Mouse (Mus musculus) splenic B cell, adult 2 months (primary cell): ENCODE data around the gene Mt2.
"Not testable (repeated sequence)": the region's sequence is repeated elsewhere in the genome, so short reads cannot be mapped to it uniquely, and the experiment has no call there.

Experiments
- DNase-seq: peaks from one replicate; pipeline ENCODE4 v3.0.0-alpha.2; 2011; ENCODE audit warnings: low read depth, low spot score
- H3K27me3 ChIP-seq: 2 replicates; pipeline ENCODE4 v1.6.1; 2012; ENCODE audit warnings: mild to moderate bottlenecking, low read length, moderate library complexity, mixed read lengths; ENCODE audit not compliant: control insufficient read depth, poor library complexity, insufficient read depth, severe bottlenecking
- H3K36me3 ChIP-seq: 2 replicates; pipeline ENCODE4 v1.6.1; 2012; ENCODE audit warnings: mild to moderate bottlenecking, low read length, moderate library complexity, mixed read lengths; ENCODE audit not compliant: control insufficient read depth, poor library complexity, insufficient read depth, severe bottlenecking

Gene Mt2

DNA sequence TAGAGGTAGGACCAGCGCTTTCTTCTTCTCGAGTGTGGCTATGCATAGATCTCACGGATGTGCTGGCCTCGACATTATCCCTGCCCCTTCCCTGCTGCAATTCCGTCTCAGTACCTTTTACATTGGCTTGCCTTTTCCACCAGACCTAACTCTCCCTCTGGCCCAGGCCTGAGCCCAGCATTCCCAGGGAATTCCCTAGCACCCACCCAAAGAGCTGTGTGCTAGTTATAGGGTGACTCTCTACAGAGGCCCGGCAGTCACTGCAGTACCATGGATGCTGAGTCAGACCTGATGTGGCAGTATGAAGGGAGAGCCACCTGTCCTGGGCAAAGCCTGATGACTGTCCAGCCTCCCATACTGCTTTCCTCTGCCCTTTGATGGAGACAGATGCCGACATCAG, 19.0 kb upstream of the Mt2 start:
- Histone ChIP-seq H3K27me3 (no peaks in the 10 kb centered on the region), H3K36me3 (no peaks in the 10 kb centered on the region)
- DNase-seq = no peak

- Histone ChIP-seq H3K27me3 (no peaks in the 10 kb centered on the region), H3K36me3 (no peaks in the 10 kb centered on the region)
- no peak for DNase-seq
Measured at GRCm38 (mm10) chr8:94154537-94154936, 17.9 kb upstream of the Mt2 start.

- DNase-seq = no peak
- Histone ChIP-seq H3K27me3 (no peaks in the 10 kb centered on the region), H3K36me3 (no peaks in the 10 kb centered on the region)
Measured at GRCm38 (mm10) chr8:94156092-94156491, 16.4 kb upstream of the Mt2 start.

- H3K36me3 ChIP-seq, H3K27me3 ChIP-seq, DNase-seq: not testable (repeated sequence)
Measured at GRCm38 (mm10) chr8:94165772-94166171, 6.7 kb upstream of the Mt2 start.

GRCm38 (mm10) chr8:94167244-94167643, 5.2 kb upstream of the Mt2 start:
- Histone ChIP-seq H3K36me3 (no peaks in the 10 kb centered on the region), H3K27me3 (0 out of 2 replicates have a peak, but pooled peaks cover 3% of the 10 kb centered on the region)
- peak; percentile 86 for DNase-seq

- Histone ChIP-seq H3K27me3 (0 out of 2 replicates have a peak, but pooled peaks cover 3% of the 10 kb centered on the region), H3K36me3 (no peaks in the 10 kb centered on the region)
- DNase-seq = no peak
Measured at GRCm38 (mm10) chr8:94169547-94169946, 2.9 kb upstream of the Mt2 start.

GRCm38 (mm10) chr8:94171321-94171755, 1.1 kb upstream of the Mt2 start:
- DNase-seq = no peak
- 0 out of 2 replicates have a peak, but pooled peaks cover 3% of the 10 kb centered on the region for H3K27me3 ChIP-seq
- no peaks in the 10 kb centered on the region for H3K36me3 ChIP-seq

DNA sequence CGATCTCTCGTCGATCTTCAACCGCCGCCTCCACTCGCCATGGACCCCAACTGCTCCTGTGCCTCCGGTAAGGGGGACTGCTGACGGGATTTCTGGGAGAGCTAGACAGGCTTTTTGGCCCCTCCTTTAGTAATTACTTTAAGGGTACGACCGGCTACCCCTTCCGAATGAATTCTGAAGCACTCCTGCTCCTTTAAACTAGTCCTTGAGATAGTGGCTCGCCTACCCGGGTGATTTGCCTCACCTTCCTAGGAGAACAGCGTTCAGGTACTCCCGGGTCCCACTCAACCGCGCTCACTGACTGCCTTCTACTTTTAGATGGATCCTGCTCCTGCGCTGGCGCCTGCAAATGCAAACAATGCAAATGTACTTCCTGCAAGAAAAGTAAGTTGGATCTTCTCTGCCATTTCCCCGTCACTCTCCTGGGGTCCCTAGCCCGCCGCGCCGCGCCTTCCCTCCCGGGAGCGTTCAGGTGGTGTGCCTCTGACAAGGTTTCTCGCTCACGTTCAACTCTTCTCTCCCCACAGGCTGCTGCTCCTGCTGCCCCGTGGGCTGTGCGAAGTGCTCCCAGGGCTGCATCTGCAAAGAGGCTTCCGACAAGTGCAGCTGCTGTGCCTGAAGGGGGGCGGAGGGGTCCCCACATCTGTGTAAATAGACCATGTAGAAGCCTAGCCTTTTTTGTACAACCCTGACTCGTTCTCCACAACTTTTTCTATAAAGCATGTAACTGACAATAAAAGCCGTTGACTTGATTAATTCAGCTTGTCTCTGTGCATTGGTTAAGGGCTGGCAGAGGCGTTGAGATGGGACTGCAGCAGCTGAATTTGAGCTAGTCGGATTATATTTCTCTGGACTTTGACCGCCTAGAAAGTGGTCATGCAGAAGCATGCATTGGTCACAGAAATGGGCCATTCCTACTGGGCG, 607 bp downstream of the Mt2 start:
- 0 out of 2 replicates have a peak, but pooled peaks cover 3% of the 10 kb centered on the region for H3K27me3 ChIP-seq
- no peaks in the 10 kb centered on the region for H3K36me3 ChIP-seq
- DNase-seq = no peak

DNA sequence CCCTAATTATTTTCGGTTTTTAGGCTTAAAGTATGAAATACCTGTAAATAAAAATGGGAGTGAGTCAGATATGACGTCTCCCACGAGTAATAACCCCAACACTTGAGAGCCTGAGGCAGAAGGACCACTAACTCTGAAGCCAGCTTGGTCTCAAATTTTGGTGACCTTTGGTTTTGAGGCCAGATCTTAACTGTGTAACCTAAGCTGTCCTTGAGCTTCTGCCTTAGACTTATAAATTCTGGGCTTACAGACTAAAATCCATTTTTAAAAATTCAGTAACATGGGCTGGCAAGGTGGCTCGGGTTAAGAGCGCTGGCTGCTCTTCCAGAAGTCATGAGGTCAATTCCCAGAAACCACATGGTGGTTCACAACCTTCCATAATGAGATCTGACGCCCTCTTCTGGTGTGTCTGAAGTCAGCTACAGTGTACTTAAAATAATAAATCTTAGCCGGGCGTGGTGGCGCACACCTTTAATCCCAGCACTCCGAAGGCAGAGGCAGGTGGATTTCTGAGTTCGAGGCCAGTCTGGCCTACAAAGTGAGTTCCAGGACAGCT, 1.5 kb downstream of the Mt2 start:
- no peaks in the 10 kb centered on the region for H3K36me3 ChIP-seq
- DNase-seq = no peak
- H3K27me3 ChIP-seq = 0 out of 2 replicates have a peak, but pooled peaks cover 3% of the 10 kb centered on the region

DNA sequence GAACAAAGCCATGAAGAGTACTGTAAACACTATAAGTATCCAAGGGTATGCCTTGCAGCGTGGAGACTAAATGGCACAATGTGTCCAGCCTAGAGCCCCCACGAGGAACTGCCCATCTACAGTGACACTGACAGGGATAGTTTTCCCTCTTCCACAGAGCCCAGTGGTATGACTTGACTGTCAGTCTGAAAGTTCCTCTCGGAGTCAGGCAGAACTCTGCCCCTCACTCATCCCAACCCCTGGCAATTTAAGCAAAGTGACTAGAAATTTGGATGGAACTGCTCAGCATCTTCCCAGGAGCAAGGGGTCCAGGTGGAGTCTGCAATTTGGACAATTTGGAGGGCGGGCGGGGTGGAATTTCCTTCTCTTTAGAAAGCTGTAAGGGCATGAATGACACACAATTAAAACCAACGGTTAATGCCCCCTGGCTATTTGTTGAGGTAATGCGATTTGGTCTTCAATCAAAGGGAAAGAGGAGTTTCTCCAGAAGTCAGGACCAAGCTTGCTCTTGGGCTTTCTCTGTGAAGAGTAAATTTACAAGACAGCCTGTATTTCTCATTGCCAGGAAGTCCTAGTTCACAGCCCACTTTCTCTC, 2.3 kb downstream of the Mt2 start:
- Histone ChIP-seq H3K27me3 (peaks cover 3% of the 10 kb centered on the region; the same call in 1 of the 2 replicates), H3K36me3 (no peaks in the 10 kb centered on the region)
- DNase-seq = no peak

DNA sequence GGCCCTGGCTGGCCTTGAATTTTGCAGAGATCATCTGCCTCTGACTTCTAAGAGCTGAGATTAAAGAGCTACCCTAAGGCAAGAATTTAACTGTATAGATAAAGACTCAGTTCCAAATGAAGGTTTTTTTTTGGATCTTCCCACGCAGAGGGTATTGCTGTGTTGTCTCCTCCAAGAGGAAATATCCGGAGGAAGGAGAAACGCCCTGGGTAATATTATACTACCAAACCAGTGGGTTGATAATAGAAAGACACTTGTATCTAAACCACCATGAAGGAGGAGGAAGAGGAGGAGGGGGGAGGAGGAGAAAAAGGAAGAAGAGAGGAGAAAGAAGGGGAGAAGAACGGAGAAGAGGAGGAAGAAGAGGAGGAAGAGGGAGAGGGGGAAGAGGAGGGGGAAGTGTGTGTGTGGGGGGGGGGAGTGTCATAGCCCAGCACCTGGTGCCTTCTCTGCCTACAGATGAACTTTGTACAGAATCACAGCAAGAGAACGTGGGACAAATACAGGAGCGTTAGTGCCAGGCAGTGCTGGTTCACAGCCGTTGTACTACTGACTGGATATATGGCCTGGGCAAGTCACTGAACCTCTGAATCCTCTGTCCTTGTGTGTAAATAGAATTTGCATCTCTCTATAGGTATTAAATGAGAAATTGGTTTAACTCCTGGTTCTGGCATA, 5.4 kb downstream of the Mt2 start:
- no peaks in the 10 kb centered on the region for H3K36me3 ChIP-seq
- no peak for DNase-seq
- no peaks in the 10 kb centered on the region; the same call in 1 of the 2 replicates for H3K27me3 ChIP-seq

GRCm38 (mm10) chr8:94178857-94179712, 6.6 kb downstream of the Mt2 start, which contains the start of gene Mt1:
Gene Mt1, plus strand, starts transcription at chr8:94179082.
- DNase-seq = peak; percentile 78
- Histone ChIP-seq H3K36me3 (no peaks in the 10 kb centered on the region), H3K27me3 (no peaks in the 10 kb centered on the region; the same call in 1 of the 2 replicates)

DNA sequence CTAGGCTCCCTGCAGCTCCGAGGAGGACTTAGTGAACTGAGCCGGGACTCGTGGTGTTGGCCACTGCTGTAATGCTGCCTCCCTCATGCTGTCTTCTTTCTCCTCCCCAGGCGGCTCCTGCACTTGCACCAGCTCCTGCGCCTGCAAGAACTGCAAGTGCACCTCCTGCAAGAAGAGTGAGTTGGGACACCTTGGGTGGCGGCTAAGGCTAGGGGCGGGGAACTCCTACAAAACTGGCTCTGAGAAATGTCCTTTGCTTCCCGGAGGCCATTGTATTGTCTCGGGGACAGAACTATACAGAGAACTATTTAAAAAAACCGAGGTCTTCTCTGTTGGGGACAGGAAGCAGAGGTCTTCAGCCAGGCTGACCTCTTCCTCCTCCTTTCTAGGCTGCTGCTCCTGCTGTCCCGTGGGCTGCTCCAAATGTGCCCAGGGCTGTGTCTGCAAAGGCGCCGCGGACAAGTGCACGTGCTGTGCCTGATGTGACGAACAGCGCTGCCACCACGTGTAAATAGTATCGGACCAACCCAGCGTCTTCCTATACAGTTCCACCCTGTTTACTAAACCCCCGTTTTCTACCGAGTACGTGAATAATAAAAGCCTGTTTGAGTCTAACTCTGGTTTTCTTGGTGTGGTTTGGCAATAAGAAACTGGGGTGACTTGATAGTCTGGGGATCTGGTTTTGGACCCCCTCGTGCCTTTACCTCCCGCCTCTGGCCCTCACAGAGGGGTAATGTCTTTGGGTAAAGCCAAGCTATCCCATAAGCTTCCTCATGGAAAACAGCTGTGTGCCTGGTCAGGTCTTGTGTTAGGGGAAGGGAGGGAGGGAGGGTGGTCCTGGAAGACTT, 7.5 kb downstream of the Mt2 start:
- peak; percentile 27 for DNase-seq
- no peaks in the 10 kb centered on the region; the same call in 1 of the 2 replicates for H3K27me3 ChIP-seq
- no peaks in the 10 kb centered on the region for H3K36me3 ChIP-seq
